Mouse (Mus musculus) small intestine, adult 2 months (tissue): ENCODE measurements around the gene Myom1. TPM values are rescaled to one million over a fixed set of nuclear protein-coding genes. Genes with fewer than 3 reads are reported as not detected.

ENCODE experiments used
- H3K27ac ChIP-seq: fragments of 200-500 bp; 2 replicates; pipeline ENCODE4 v1.5.1; 2012; ENCODE audit warnings: low read depth, low read length, control low read depth, inconsistent platforms; ENCODE audit not compliant: insufficient read depth
- H3K27me3 ChIP-seq: fragments of 200-500 bp; 2 replicates; pipeline ENCODE4 v1.6.1; 2012; ENCODE audit warnings: mild to moderate bottlenecking, moderate library complexity, low read length, inconsistent platforms; ENCODE audit not compliant: control insufficient read depth, insufficient read depth
- H3K36me3 ChIP-seq: fragments of 200-500 bp; 2 replicates; pipeline ENCODE4 v1.6.1; 2012; ENCODE audit warnings: mild to moderate bottlenecking, low read length, control low read depth, inconsistent platforms; ENCODE audit not compliant: control insufficient read depth, insufficient read depth
- H3K4me1 ChIP-seq: fragments of 200-500 bp; 2 replicates; pipeline ENCODE4 v1.6.1; 2012; ENCODE audit warnings: low read length, inconsistent platforms, mixed read lengths; ENCODE audit not compliant: control insufficient read depth, insufficient read depth, insufficient read length
- H3K4me3 ChIP-seq: fragments of 200-500 bp; 2 replicates; pipeline ENCODE4 v1.5.1; 2012; ENCODE audit warnings: low read depth, mild to moderate bottlenecking, control low read depth, inconsistent platforms, low read length, moderate library complexity
- CTCF ChIP-seq: fragments of 200-500 bp; IDR thresholded peaks from 2 replicates; pipeline ENCODE4 v1.5.1; 2012; ENCODE audit warnings: low read depth, mild to moderate bottlenecking, control low read depth, inconsistent platforms, low read length, moderate library complexity, mixed read lengths; ENCODE audit not compliant: insufficient replicate concordance, insufficient read length; ENCODE audit errors: extremely low read depth
- POLR2A ChIP-seq: fragments of 200-500 bp; IDR thresholded peaks from 2 replicates; pipeline ENCODE4 v1.6.1; 2012; ENCODE audit warnings: low read depth, mild to moderate bottlenecking, control low read depth, inconsistent platforms, low read length, moderate library complexity
- WGBS: fragments of 180-500 bp; shearing (Covaris S2); methylation state at CpG from one replicate; pipeline ENCODE4 v1.1.7; 2018; 5-methylcytosine and 5-hydroxymethylcytosine counted together
- polyA plus RNA-seq: library from polyadenylated mRNA; depleted of rRNA; stranded (reverse); fragments of >200 nt; gene quantifications from 2 replicates; pipeline ENCODE4 v1.2.3, GENCODE M21; 2012

Gene Myom1
- polyA plus RNA-seq, 1 experiment: 3.1 TPM

DNA sequence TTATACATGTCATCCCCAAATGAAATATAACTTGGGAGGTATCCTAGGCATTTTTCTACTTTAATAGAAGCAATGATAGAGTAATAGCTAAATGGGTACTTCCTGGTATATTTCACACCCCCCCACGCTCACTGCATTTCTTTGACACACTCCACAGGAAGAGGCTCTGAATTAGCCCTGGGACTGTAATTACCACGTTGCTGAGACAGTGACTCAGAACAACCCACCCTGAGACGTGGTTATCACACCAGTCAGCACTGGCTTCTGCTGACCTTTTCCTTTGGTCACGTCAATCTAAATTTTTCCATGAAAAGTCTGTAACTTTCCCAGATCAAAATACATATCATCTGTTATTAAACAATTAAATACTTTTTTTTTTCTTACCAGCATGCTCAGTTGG lies 72.0 kb downstream of the Myom1 start:
- H3K4me3 ChIP-seq: no peak overlapping the region
- H3K4me1 ChIP-seq: no peaks in the 10 kb centered on the region
- no peaks in the 10 kb centered on the region for H3K27me3 ChIP-seq
- 59% methylated on average over 4 of the region's 4 CpGs for WGBS
- TF ChIP-seq CTCF (no peak), POLR2A (no peak)
- no peaks in the 10 kb centered on the region for H3K36me3 ChIP-seq
- no peak overlapping the region for H3K27ac ChIP-seq

DNA sequence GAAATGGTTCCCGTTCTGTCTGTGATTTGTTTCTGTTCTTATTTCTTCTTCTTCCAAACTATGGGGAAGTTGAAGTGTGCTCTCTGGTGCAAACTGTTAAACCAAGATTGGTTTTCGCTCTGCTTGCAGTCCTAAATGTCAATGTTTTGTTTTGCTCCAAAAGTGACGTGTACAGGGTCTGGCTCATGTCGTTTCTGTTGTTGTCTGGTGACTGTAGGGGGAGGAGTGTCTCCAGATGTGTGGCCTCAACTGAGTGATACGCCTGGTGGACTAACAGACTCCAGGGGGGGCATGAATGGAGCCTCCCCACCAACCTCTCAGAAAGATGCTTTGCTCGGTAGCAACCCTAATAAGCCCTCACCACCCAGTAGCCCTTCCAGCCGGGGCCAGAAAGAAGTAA lies 79.6 kb downstream of the Myom1 start:
- Histone ChIP-seq H3K4me1 (no peaks in the 10 kb centered on the region), H3K36me3 (no peaks in the 10 kb centered on the region), H3K27me3 (no peaks in the 10 kb centered on the region), H3K27ac (peak overlapping the region; percentile 27; the same call in 1 of the 2 replicates), H3K4me3 (no peak overlapping the region)
- WGBS: 63% methylated on average over 7 of the region's 7 CpGs
- no peak for TF ChIP-seq POLR2A
- no peak for TF ChIP-seq CTCF

DNA sequence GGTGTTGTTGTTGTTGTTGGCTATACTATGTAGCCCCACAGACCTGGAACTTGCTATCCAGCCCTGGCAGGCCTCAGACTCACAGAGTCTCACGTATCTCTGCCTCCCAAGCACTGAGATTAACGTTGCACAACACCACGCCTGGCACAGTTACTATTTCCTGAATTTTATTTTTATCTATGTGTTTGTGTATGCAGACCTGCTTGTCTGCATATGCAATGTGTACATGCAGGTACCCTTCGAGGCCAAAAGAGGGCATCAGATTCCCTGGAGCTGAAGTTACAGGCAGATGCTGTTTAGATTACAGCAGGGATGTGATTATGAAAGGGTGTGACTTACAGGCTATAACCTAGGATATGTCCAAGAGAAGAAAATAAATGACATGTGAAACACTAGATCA lies 84.5 kb downstream of the Myom1 start:
- H3K4me1 ChIP-seq: peaks cover 27% of the 10 kb centered on the region
- no peak for TF ChIP-seq POLR2A
- peak; percentile 22; the same call in 1 of the 2 replicates for TF ChIP-seq CTCF
- no peak overlapping the region for H3K4me3 ChIP-seq
- H3K27ac ChIP-seq: no peak overlapping the region
- no peaks in the 10 kb centered on the region for H3K27me3 ChIP-seq
- WGBS: 61% methylated on average over 4 of the region's 4 CpGs
- H3K36me3 ChIP-seq: no peaks in the 10 kb centered on the region

DNA sequence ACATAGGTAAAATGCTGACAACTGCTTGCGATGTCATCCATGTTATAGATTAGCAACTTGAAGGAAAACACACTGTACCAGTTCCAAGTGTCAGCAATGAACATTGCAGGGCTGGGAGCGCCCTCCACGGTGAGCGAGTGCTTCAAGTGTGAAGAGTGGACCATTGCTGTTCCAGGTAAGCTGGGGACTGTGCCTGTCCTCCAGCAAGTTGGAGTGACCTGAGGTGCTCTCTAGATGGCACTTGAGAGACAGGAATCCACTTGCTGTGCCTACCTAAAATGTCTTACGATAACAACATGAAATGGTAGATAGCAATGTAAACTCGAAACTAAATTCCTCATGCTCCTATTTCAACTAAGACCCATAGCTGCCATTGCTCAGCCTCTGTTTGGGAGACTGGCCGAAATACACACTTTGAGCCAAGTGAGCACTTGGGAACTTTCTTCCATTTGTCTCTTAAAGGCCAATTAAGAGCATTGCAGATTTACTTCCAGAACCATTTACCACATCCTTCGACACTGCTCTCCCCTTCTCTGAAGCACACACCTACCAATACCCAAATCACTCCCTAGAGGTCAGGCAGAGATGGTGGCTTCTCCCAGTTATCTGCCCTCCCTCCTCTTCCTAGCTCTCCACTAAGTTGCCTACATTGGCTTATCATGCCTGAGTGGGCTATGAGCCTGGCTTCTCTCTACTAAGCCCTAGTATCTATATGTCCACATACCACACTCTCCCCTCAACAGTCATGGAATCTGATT lies 85.1 kb downstream of the Myom1 start:
- Histone ChIP-seq H3K27ac (peak overlapping the region; percentile 81), H3K4me1 (peaks cover 29% of the 10 kb centered on the region), H3K27me3 (no peaks in the 10 kb centered on the region), H3K36me3 (no peaks in the 10 kb centered on the region), H3K4me3 (no peak overlapping the region)
- WGBS: 53% methylated on average over 8 of the region's 8 CpGs
- TF ChIP-seq POLR2A: no peak
- TF ChIP-seq CTCF: peak; percentile 44; the same call in 1 of the 2 replicates

DNA sequence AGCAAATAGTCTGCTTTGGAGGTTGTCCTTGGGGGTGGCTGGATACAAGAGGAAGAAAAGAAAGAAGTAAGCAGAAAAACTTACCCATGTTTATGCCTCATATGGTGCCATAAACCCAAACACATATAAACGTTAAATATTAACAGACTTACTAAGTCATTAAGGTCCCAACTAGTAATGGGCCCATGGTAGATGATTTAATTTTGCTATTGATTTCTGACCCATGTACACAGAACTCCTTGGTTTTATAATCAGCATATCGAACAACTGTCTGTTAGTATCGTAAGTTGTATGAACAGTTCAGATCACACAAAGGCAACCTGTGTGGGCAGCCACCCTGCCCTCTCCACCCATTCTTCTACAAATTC lies 85.7 kb downstream of the Myom1 start:
- H3K27ac ChIP-seq: peak overlapping the region; percentile 90
- TF ChIP-seq CTCF: no peak
- no peak for TF ChIP-seq POLR2A
- 33% methylated on average over 3 of the region's 3 CpGs for WGBS

DNA sequence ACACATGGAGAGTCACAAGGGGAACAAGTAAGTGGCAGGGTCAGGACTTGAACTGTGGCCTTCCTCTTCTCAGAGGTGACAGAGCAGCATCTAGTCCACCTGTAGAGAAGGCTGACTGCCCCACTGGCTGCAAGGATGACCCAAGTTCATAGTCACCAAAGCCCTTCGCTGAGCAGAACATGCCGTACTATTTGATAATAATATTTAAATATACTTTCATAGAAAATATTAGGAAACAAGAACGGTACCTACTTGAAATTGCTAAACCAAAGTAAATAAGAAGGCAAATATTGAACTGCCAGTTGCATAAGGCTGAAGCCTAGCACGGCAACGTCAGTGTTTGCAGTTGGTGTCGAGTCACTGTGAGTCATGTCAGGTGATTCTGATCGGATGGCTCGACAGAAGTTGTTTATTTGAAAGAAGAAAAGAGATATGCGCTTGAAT lies 86.6 kb downstream of the Myom1 start:
- H3K36me3 ChIP-seq: no peaks in the 10 kb centered on the region
- TF ChIP-seq POLR2A (no peak), CTCF (no peak)
- WGBS: 29% methylated on average over 9 of the region's 9 CpGs
- H3K27ac ChIP-seq: peak overlapping the region; percentile 90
- no peak overlapping the region for H3K4me3 ChIP-seq
- H3K27me3 ChIP-seq: no peaks in the 10 kb centered on the region
- H3K4me1 ChIP-seq: peaks cover 38% of the 10 kb centered on the region

More for the DNA sequence above, 85.7 kb downstream of the Myom1 start:
- H3K27me3 ChIP-seq: no peaks in the 10 kb centered on the region
- H3K4me1 ChIP-seq: peaks cover 30% of the 10 kb centered on the region
- no peaks in the 10 kb centered on the region for H3K36me3 ChIP-seq
- no peak overlapping the region for H3K4me3 ChIP-seq

DNA sequence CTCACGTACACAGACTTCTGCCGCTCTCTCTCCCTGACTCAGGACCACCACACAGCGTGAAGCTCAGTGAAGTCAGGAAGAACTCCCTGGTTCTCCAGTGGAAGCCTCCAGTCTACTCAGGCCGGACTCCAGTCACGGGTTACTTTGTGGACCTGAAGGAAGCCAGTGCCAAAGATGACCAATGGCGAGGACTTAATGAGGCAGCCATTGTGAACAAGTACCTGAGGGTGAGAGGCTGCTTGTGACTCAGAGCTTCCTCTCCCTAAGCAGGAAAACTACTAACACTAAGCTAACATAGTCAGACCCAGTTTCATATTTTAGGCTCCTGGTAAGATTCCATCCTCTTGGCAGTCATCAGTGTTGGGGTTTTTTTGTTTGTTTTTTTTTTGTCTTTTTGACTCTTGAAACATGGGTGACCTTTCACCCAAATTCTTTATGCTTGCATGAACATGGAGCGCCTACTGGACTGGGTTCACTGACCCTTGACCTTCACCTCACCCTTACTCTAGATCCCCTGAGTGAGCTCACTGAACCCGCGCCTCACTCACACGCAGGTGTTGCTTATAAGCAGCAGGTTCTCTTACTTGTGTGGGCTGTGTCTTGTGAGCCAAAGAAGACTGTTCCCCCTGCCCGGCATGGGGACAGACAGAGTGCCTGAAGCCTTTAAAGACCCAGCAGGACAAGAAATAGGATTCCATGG lies 87.5 kb downstream of the Myom1 start:
- WGBS: 73% methylated on average over 11 of the region's 11 CpGs
- H3K4me3 ChIP-seq: no peak overlapping the region
- H3K4me1 ChIP-seq: peaks cover 42% of the 10 kb centered on the region
- no peaks in the 10 kb centered on the region for H3K36me3 ChIP-seq
- peak overlapping the region; percentile 89 for H3K27ac ChIP-seq
- H3K27me3 ChIP-seq: no peaks in the 10 kb centered on the region
- TF ChIP-seq POLR2A (no peak), CTCF (no peak)
